Mouse (Mus musculus): ENCODE results near the gene Col9a2.

GRCm38 (mm10) chr4:120992284-120992683 lies 46.9 kb upstream of the Col9a2 start:
- TF ChIP-seq CTCF (IDR thresholded peaks at IDR 0.05; ENCODE audit: low read depth), result no peak
- TF ChIP-seq EP300 (optimal IDR thresholded peaks at IDR 0.05), result no peak
